Mouse (Mus musculus): ENCODE measurements around the gene Kcnk10.

DNA sequence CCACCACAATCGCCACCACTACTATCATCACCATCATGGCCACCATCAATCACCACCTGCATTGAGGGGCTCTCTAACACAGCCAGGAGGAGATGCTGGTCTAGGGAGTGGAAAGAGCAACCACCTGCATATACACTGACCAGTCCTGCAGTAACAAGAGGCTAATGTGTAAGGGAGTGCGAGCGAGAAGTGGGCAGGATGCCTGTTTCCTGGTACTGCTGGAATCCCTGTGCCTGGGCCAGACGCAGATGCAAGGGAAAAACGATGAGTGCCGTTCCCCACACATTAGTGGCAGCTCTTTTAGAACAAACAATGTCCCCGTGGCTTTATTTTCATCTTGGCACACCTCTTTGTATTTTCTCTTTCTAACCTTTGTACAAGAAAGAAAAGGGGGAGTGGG is 125.5 kb downstream of the Kcnk10 start:
- TF ChIP-seq CTCF (IDR thresholded peaks at IDR 0.05; ENCODE audit: extremely low read depth, insufficient read length, insufficient replicate concordance, low read depth, low read length) (no peak), POLR2A (IDR thresholded peaks at IDR 0.05; ENCODE audit: low read depth, low read length) (no peak)

Data from small intestine, adult 2 months (tissue).